Mouse (Mus musculus) midbrain, embryonic 11.5 days (tissue): ENCODE results near the gene Dnajc16. TPM values are rescaled to one million over a fixed set of nuclear protein-coding genes. Genes with fewer than 3 reads are reported as not detected.
"Not testable (repeated sequence)": the region's sequence is repeated elsewhere in the genome, so short reads cannot be mapped to it uniquely, and the experiment has no call there.

Source experiments
- ATAC-seq: fragments of 200-750 bp; cut with Nextera tagmentation; 2 replicates; pipeline ENCODE4 v1.8.0; 2017; ENCODE audit warnings: moderate TSS enrichment, moderate library complexity; ENCODE audit not compliant: low FRiP score
- DNase-seq: peaks from one replicate; pipeline ENCODE4 v3.0.0; 2015; ENCODE audit warnings: low spot score; ENCODE audit errors: missing footprints
- H3K27ac ChIP-seq: fragments of 300-500 bp; sonication (generic); 2 replicates; pipeline ENCODE4 v1.5.1; 2014; ENCODE audit warnings: low read depth, low read length
- H3K27me3 ChIP-seq: fragments of 300-500 bp; sonication (generic); 2 replicates; pipeline ENCODE4 v1.6.1; 2014; ENCODE audit warnings: mild to moderate bottlenecking, low read length, moderate library complexity, mixed read lengths; ENCODE audit not compliant: control insufficient read depth, insufficient read depth
- H3K36me3 ChIP-seq: fragments of 300-500 bp; sonication (generic); 2 replicates; pipeline ENCODE4 v1.6.1; 2014; ENCODE audit warnings: mild to moderate bottlenecking, low read length, moderate library complexity, mixed read lengths; ENCODE audit not compliant: control insufficient read depth, insufficient read depth
- H3K4me1 ChIP-seq: fragments of 300-500 bp; sonication (generic); 2 replicates; pipeline ENCODE4 v1.6.1; 2014; ENCODE audit warnings: low read length; ENCODE audit not compliant: control insufficient read depth, insufficient read depth
- H3K4me2 ChIP-seq: fragments of 300-500 bp; sonication (generic); 2 replicates; pipeline ENCODE4 v1.6.1; 2014; ENCODE audit warnings: mild to moderate bottlenecking, moderate library complexity
- H3K4me3 ChIP-seq: fragments of 300-500 bp; sonication (generic); 2 replicates; pipeline ENCODE4 v1.5.1; 2014; ENCODE audit warnings: low read depth, low read length
- H3K9ac ChIP-seq: fragments of 300-500 bp; sonication (generic); 2 replicates; pipeline ENCODE4 v1.6.1; 2014; ENCODE audit warnings: low read length
- H3K9me3 ChIP-seq: fragments of 300-500 bp; sonication (generic); 2 replicates; pipeline ENCODE4 v1.6.1; 2016; ENCODE audit warnings: low read length; ENCODE audit not compliant: control insufficient read depth
- WGBS: fragments of 180-500 bp; shearing (Covaris S2); extraction: QIAGEN DNeasy Blood & Tissue Kit; methylation state at CpG from one replicate; pipeline ENCODE4 v1.1.7; 2014; 5-methylcytosine and 5-hydroxymethylcytosine counted together
- polyA plus RNA-seq: library from polyadenylated mRNA; unstranded; fragments of >200 nt; fragmentation: Nextera tagmentation; extraction: Ambion mirVana; gene quantifications from 2 replicates; pipeline ENCODE4 v1.2.1, GENCODE M21; 2014

Gene Dnajc16
- polyA plus RNA-seq, 1 experiment from 2014 or later: 4.7 TPM

GRCm38 (mm10) chr4:141779828-141780227, 10.9 kb downstream of the Dnajc16 start:
- DNase-seq (no peak), ATAC-seq (no peak)
- H3K4me3 ChIP-seq: no peak overlapping the region
- no peak overlapping the region for H3K27ac ChIP-seq
- WGBS: 92% methylated on average over 8 of the region's 8 CpGs
- no peaks in the 10 kb centered on the region for H3K4me1 ChIP-seq
- H3K36me3 ChIP-seq: peaks cover 11% of the 10 kb centered on the region
- no peaks in the 10 kb centered on the region for H3K9me3 ChIP-seq
- H3K9ac ChIP-seq: no peak overlapping the region
- no peaks in the 10 kb centered on the region for H3K27me3 ChIP-seq
- no peak overlapping the region for H3K4me2 ChIP-seq

- H3K27ac ChIP-seq, H3K9me3 ChIP-seq, H3K4me2 ChIP-seq, H3K9ac ChIP-seq, H3K27me3 ChIP-seq, DNase-seq, H3K4me1 ChIP-seq, ATAC-seq, H3K4me3 ChIP-seq: not testable (repeated sequence)
- 84% methylated on average over 4 of the region's 4 CpGs for WGBS
- peaks cover 18% of the 10 kb centered on the region; the same call in 1 of the 2 replicates for H3K36me3 ChIP-seq
These were observed 17.7 kb downstream of the Dnajc16 start for GRCm38 (mm10) chr4:141773019-141773418.

DNA sequence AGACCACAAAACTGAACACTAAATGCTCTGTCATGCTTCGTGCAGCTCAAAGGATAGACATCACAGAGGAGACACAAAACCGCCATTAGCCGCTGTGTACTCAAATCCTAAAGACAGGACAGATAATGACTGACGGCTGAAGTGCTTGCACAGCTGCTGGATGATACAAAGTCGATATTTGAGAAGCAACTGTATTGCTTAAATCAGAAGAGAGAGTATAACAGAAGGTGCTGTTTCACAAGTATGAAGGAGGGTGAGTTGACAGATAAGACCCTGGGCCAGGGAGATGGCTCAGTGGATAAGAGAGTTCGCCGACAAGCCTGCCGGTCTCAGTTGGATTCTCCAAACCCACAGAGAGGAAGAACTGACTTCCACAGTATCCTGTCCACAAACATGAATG, 18.9 kb downstream of the Dnajc16 start:
- ATAC-seq (no peak), DNase-seq (no peak)
- no peaks in the 10 kb centered on the region for H3K4me1 ChIP-seq
- no peak overlapping the region for H3K9ac ChIP-seq
- H3K9me3 ChIP-seq: no peaks in the 10 kb centered on the region
- no peak overlapping the region for H3K27ac ChIP-seq
- no peak overlapping the region for H3K4me3 ChIP-seq
- peaks cover 20% of the 10 kb centered on the region; the same call in 1 of the 2 replicates for H3K36me3 ChIP-seq
- H3K4me2 ChIP-seq: no peak overlapping the region
- no peaks in the 10 kb centered on the region for H3K27me3 ChIP-seq
- 93% methylated on average over 8 of the region's 8 CpGs for WGBS

DNA sequence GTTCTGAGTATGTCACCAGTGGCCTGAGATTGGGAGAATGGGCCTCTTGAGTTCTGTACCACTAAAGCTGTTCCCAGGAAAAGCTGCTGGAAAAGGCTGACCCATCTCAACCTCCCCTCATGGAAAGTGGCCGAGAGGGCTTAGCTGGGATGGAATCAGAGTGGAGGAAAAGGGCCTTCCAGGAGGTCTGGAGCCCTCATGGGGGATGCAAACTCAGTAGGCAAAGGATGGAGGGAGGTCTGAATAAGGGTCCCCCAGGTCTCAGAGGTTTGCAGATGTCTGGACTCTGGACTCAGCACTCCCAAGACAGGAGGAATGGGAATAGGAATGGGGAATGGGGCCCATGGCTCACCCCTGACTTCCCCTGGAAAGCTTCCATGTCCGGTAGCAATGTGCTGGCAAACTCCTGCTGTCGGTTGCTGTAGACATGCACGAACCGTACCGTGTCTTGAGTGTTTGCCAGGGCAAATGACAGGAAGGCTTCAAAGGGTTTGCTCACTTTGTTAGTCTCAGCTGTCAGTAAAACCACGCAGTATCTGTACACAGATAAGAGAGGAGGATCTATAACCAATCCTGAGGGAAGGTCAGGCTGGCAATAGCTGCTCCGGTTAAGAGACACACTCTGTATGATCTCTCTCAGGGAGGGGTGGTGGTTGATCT, 21.1 kb downstream of the Dnajc16 start:
- Histone ChIP-seq H3K4me2 (no peak overlapping the region), H3K27ac (no peak overlapping the region), H3K9ac (no peak overlapping the region), H3K4me1 (no peaks in the 10 kb centered on the region), H3K27me3 (no peaks in the 10 kb centered on the region), H3K9me3 (no peaks in the 10 kb centered on the region), H3K36me3 (peaks cover 20% of the 10 kb centered on the region; the same call in 1 of the 2 replicates), H3K4me3 (no peak overlapping the region)
- DNase-seq: no peak
- 95% methylated on average over 8 of the region's 8 CpGs for WGBS
- no peak for ATAC-seq

DNA sequence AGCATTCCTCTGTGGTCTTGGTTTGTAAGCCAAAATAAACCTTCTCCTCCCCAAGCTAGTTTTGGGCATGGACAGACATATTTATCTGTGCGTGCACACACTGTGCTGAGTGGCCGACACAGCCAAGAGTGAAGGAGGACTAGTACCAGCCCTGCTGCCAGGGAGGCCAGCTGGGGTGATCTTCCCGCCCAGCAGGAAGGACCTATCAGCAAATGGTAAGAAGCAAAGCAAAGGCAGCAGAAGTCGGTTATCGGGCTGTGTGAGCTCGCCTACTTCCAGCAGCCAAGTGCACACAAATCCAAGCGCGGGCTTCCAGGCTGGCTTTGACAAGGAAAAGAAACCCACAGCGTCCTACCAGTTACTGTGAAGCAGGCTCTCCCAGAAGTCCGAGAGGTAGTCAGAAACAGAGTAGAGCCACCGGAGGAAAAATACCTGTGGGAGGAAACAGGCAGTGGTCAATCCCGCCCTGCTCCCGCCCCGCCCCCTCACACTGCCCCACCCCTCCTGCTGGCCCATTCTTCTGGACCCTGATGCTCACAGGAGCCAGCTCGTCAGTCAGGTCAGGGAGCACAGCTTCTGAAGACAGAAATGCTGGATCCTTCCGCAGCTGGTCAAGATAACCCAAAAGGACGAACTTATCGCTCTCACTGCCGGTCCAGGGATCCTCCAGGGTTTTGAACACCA, 23.2 kb downstream of the Dnajc16 start:
- Histone ChIP-seq H3K9me3 (no peaks in the 10 kb centered on the region), H3K9ac (no peak overlapping the region), H3K27ac (no peak overlapping the region), H3K4me1 (no peaks in the 10 kb centered on the region), H3K27me3 (no peaks in the 10 kb centered on the region), H3K36me3 (peaks cover 26% of the 10 kb centered on the region), H3K4me3 (no peak overlapping the region), H3K4me2 (no peak overlapping the region)
- DNase-seq (no peak), ATAC-seq (no peak)
- WGBS: 78% methylated on average over 19 of the region's 19 CpGs

DNA sequence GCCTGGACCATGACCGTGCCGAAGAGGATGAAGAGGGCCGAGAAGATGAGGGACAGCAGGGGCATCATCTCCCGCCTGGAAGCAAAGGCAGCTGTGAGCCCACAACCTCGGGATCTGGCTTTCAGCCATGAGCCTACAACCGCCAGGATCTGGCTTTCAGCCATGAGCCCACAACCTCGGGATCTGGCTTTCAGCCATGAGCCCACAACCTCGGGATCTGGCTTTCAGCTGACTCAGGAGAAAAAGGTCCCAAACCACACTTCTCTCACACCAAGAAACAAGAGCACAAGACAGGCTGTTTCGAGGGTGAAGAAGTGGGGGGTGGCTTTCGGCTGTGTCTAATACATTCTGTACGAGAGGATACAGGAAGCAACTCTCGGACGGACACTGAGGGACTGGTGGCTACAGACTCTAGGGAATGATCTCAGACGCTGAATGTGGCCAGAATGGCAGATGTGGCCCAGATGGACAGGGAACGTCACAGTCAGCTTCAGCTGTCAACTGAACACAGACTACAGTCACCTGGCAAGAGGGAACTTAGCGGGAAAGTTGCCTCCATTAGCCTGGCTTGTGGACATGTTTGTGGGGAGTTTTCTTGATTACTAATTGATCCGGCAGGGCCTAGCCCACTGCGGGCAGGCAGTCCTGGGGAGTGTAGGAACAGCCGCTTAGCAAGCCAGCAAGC, 23.9 kb downstream of the Dnajc16 start:
- Histone ChIP-seq H3K4me2 (no peak overlapping the region), H3K36me3 (peaks cover 25% of the 10 kb centered on the region), H3K27ac (no peak overlapping the region), H3K4me3 (no peak overlapping the region), H3K9ac (no peak overlapping the region), H3K27me3 (no peaks in the 10 kb centered on the region), H3K4me1 (no peaks in the 10 kb centered on the region), H3K9me3 (no peaks in the 10 kb centered on the region)
- ATAC-seq: no peak
- 81% methylated on average over 19 of the region's 19 CpGs for WGBS
- DNase-seq: no peak

- Histone ChIP-seq H3K27me3 (no peaks in the 10 kb centered on the region), H3K27ac (no peak overlapping the region), H3K4me1 (no peaks in the 10 kb centered on the region), H3K9ac (no peak overlapping the region), H3K36me3 (peaks cover 25% of the 10 kb centered on the region), H3K4me2 (no peak overlapping the region), H3K9me3 (no peaks in the 10 kb centered on the region), H3K4me3 (no peak overlapping the region)
- 93% methylated on average over 8 of the region's 8 CpGs for WGBS
- DNase-seq: no peak
- ATAC-seq: no peak
These were observed 24.4 kb downstream of the Dnajc16 start for GRCm38 (mm10) chr4:141766316-141766667.

DNA sequence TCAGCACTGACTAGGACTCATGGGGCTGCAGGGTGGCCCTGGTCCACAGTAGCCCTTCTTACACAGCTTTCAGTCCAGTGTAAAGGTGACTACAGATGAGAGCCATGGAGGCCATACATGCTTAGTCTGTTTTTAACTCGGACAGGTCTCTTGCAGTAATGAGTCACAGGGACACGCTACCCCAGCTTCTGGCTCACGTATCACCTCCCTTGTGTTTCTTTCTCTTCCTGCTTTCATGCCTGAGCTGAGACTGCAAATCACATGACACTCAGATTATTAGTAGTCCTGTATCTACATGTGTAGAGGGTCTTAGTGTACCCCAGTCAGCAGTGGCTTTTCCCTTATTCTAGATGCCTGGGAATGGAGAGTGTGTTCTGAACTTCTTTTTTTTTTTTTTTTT, 25.7 kb downstream of the Dnajc16 start:
- no peak for DNase-seq
- H3K27ac ChIP-seq: no peak overlapping the region
- no peaks in the 10 kb centered on the region for H3K27me3 ChIP-seq
- no peak for ATAC-seq
- no peaks in the 10 kb centered on the region for H3K9me3 ChIP-seq
- no peak overlapping the region for H3K9ac ChIP-seq
- 93% methylated on average over 3 of the region's 3 CpGs for WGBS
- H3K4me2 ChIP-seq: no peak overlapping the region
- H3K4me3 ChIP-seq: no peak overlapping the region
- no peaks in the 10 kb centered on the region for H3K4me1 ChIP-seq
- H3K36me3 ChIP-seq: peaks cover 16% of the 10 kb centered on the region

- 94% methylated on average over 12 of the region's 12 CpGs for WGBS
- Histone ChIP-seq H3K9me3 (no peaks in the 10 kb centered on the region), H3K36me3 (peaks cover 12% of the 10 kb centered on the region), H3K9ac (no peak overlapping the region), H3K27ac (no peak overlapping the region), H3K4me1 (no peaks in the 10 kb centered on the region), H3K27me3 (no peaks in the 10 kb centered on the region), H3K4me2 (no peak overlapping the region), H3K4me3 (no peak overlapping the region)
- DNase-seq: no peak
- no peak for ATAC-seq
These were observed 27.3 kb downstream of the Dnajc16 start for GRCm38 (mm10) chr4:141763476-141763875.
